ENCODE assay signal across 9 mouse cellular contexts in the genomic region with DNA sequence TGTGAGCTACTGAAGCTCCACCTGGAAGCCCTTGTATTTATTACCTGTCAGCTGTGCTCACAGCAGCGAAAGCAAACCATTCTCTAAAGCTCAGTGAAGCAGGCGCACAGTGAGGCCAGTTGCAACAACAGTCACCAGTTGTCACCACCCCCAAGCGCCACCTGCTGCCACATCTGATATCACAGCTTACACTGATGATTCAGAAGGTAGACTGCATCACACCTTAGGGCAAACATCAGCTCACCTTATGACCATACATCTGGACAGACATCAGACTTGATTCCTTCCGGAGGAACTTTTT.
A peak's percentile ranks its signal among the peaks of the same experiment; 100 is the strongest.
DNase-seq lines count a peak whose midpoint lies in the region; ATAC-seq and TF ChIP-seq lines count a peak whose summit lies in the region.
"Had no signal": no experiment of that assay in that cellular context is flagged by ENCODE, and none has a peak within 500 bp of the region (broad histone marks: within the 10 kb centered on the region; RNA-seq: fewer than 3 reads in every experiment).

No protein-coding gene starts in this region.

- H3K36me3 ChIP-seq in CH12.LX (replicated peaks in 1 of 2; ENCODE audit: control insufficient read depth in 1 of 2, insufficient read depth in 1 of 2, low read length in 1 of 2): no peaks in the 10 kb centered on the region
- H3K36me3 ChIP-seq in intestine, embryonic 15.5 days: no peaks in the 10 kb centered on the region
- H3K36me3 ChIP-seq in liver, embryonic 14.5 days (replicated peaks; ENCODE audit: control insufficient read depth, insufficient read depth, low read depth): no peaks in the 10 kb centered on the region
- H3K36me3 ChIP-seq: embryonic facial prominence, embryonic 12.5 days had no signal

- peak; percentile 85 for TF ChIP-seq RAD21 in CH12.LX (IDR thresholded peaks at IDR 0.05; ENCODE audit: low read depth, low read length)

- H3K4me1 ChIP-seq in CH12.LX (ENCODE audit: control insufficient read depth in 1 of 2, insufficient read depth in 2 of 2): peaks cover 0 to 14% of the 10 kb centered on the region in 2 experiments; a peak in 2 of 4 replicates
- no peaks in the 10 kb centered on the region; the same call in none of the 2 replicates for H3K4me1 ChIP-seq in intestine, embryonic 15.5 days (replicated peaks)
- peaks cover 4 to 23% of the 10 kb centered on the region in 2 experiments; a peak in 3 of 4 replicates for H3K4me1 ChIP-seq in liver, embryonic 14.5 days (replicated peaks; ENCODE audit: control insufficient read depth in 2 of 2, insufficient read depth in 2 of 2, low read length in 1 of 2)

- no peak for TF ChIP-seq POLR2A in CH12.LX (IDR thresholded peaks at IDR 0.05; ENCODE audit: low read depth, low read length)

- H3K27ac ChIP-seq in CH12.LX (ENCODE audit: insufficient read depth, low read depth): no peak overlapping the region
- no peak overlapping the region for H3K27ac ChIP-seq in intestine, embryonic 15.5 days
- H3K27ac ChIP-seq in liver, embryonic 14.5 days: no peak overlapping the region
- H3K27ac ChIP-seq: embryonic facial prominence, embryonic 12.5 days had no signal

- peak; percentile 59 to 85 for DNase-seq in heart, adult 18-20 months
- no peak for DNase-seq in heart, adult 8-10 months (ENCODE audit: low spot score)
- DNase-seq in CH12.LX (ENCODE audit: extremely low read depth): peak; percentile 50
- peak; percentile 49 for DNase-seq in c-Kit-negative CD71-positive TER-119-positive erythroid progenitor cells, embryonic 14.5 days (ENCODE audit: low read depth, low spot score)
- DNase-seq in liver, embryonic 14.5 days (ENCODE audit: low read depth in 3 of 3, low spot score in 3 of 3): peak; percentile 33 to 49 (median 37)
- peak; percentile 63 for DNase-seq in ovary, postnatal 36 days (ENCODE audit: low spot score)
- peak; percentile 45 for DNase-seq in urinary bladder, adult 2 months (ENCODE audit: low spot score)

- no peak overlapping the region for H3K4me3 ChIP-seq in CH12.LX (replicated peaks in 1 of 3; ENCODE audit: low read depth in 2 of 3, low read length in 2 of 3, poor library complexity in 1 of 3)
- no peak overlapping the region for H3K4me3 ChIP-seq in intestine, embryonic 15.5 days (replicated peaks)
- H3K4me3 ChIP-seq in liver, embryonic 14.5 days (ENCODE audit: insufficient read depth in 1 of 2, low read depth in 2 of 2, low read length in 2 of 2): no peak overlapping the region
- H3K4me3 ChIP-seq: embryonic facial prominence, embryonic 12.5 days had no signal

- H3K27me3 ChIP-seq in CH12.LX (replicated peaks): no peaks in the 10 kb centered on the region
- no peaks in the 10 kb centered on the region for H3K27me3 ChIP-seq in intestine, embryonic 15.5 days (replicated peaks)
- H3K27me3 ChIP-seq in liver, embryonic 14.5 days (ENCODE audit: control insufficient read depth, insufficient read depth, low read length): no peaks in the 10 kb centered on the region
- H3K27me3 ChIP-seq: embryonic facial prominence, embryonic 12.5 days had no signal

- no peak overlapping the region; the same call in 1 of the 2 replicates for H3K4me2 ChIP-seq in CH12.LX (ENCODE audit: insufficient read depth, low read depth, poor library complexity, severe bottlenecking)
- no peak overlapping the region for H3K4me2 ChIP-seq in intestine, embryonic 15.5 days (replicated peaks)
- H3K4me2 ChIP-seq in liver, embryonic 14.5 days (ENCODE audit: low read depth): peak overlapping the region; percentile 8; the same call in 1 of the 2 replicates
- H3K4me2 ChIP-seq: embryonic facial prominence, embryonic 12.5 days had no signal

- in situ Hi-C loops in CH12.LX (cut with MboI; ENCODE audit: low pct_ligation_motif_present, low pct_unique_long_range_greater_than_20kb, low sequenced_read_pairs): loop anchor here (10.0 kb wide), 1 partner anchor 136 kb away; no protein-coding TSS in a partner anchor

- peak in 1 of 2 experiments; percentile 87; a peak in 2 of 4 replicates for TF ChIP-seq CTCF in CH12.LX (conservative IDR thresholded peaks at IDR 0.05 in 1 of 2, IDR thresholded peaks at IDR 0.05 in 1 of 2; ENCODE audit: low read depth in 2 of 2, low read length in 2 of 2)
- peak; percentile 95 for TF ChIP-seq CTCF in liver, embryonic 14.5 days (IDR thresholded peaks at IDR 0.05; ENCODE audit: low read depth)

- no peaks in the 10 kb centered on the region for H3K9me3 ChIP-seq in CH12.LX (replicated peaks; ENCODE audit: low read length)
- H3K9me3 ChIP-seq in intestine, embryonic 15.5 days: no peaks in the 10 kb centered on the region
- H3K9me3 ChIP-seq in liver, embryonic 14.5 days (ENCODE audit: control insufficient read depth, low read length): no peaks in the 10 kb centered on the region
- H3K9me3 ChIP-seq: embryonic facial prominence, embryonic 12.5 days had no signal

- H3K79me2 ChIP-seq in CH12.LX (replicated peaks; ENCODE audit: control insufficient read depth, extremely low read depth, insufficient read depth, poor library complexity, severe bottlenecking): no peaks in the 10 kb centered on the region

- dilution Hi-C loops in CH12.LX (cut with MboI; ENCODE audit: extremely low pct_ligation_motif_present, extremely low pct_unique_long_range_greater_than_20kb, low sequenced_read_pairs): no loop called here

- WGBS in intestine, embryonic 15.5 days: 45% methylated on average over 4 of the region's 4 CpGs
- WGBS in liver, embryonic 14.5 days (ENCODE audit: insufficient replicate concordance): 45% methylated on average over 4 of the region's 4 CpGs

- TF ChIP-seq EP300 in CH12.LX (IDR thresholded peaks at IDR 0.05; ENCODE audit: low read length): no peak
- TF ChIP-seq EP300 in liver, embryonic 14.5 days (IDR thresholded peaks at IDR 0.05; ENCODE audit: low read depth): no peak; the same call in 1 of the 2 replicates

- no peak overlapping the region for H3K9ac ChIP-seq in CH12.LX (ENCODE audit: insufficient read depth, low read depth)
- H3K9ac ChIP-seq in intestine, embryonic 15.5 days: no peak overlapping the region
- H3K9ac ChIP-seq in liver, embryonic 14.5 days (replicated peaks): no peak overlapping the region
- H3K9ac ChIP-seq: embryonic facial prominence, embryonic 12.5 days had no signal

- peak; percentile 62 for ATAC-seq in intestine, embryonic 15.5 days
- ATAC-seq in liver, embryonic 14.5 days (ENCODE audit: insufficient read depth): peak; percentile 29; the same call in 1 of the 2 replicates

TF ChIP-seq in CH12.LX, 34 proteins besides CTCF, POLR2A, EP300 and RAD21:
- TF ChIP-seq NRF1 (IDR thresholded peaks at IDR 0.05; ENCODE audit: low read depth, low read length) (0 out of 2 replicates have a peak, but pooled peaks have one; percentile 11), SMC3 (IDR thresholded peaks at IDR 0.05; ENCODE audit: low read depth, low read length) (peak; percentile 97), KAT2A (IDR thresholded peaks at IDR 0.05; ENCODE audit: insufficient replicate concordance, low read length) (no peak), ZC3H11A (IDR thresholded peaks at IDR 0.05; ENCODE audit: low read depth, low read length) (peak; percentile 79), NELFE (IDR thresholded peaks at IDR 0.05; ENCODE audit: low read depth, low read length) (peak; percentile 25; the same call in 1 of the 2 replicates), ZNF384 (IDR thresholded peaks at IDR 0.05; ENCODE audit: low read depth, low read length) (peak; percentile 45), MAX (IDR thresholded peaks at IDR 0.05; ENCODE audit: low read length) (0 out of 2 replicates have a peak, but pooled peaks have one; percentile 13), IRF4 (IDR thresholded peaks at IDR 0.05; ENCODE audit: low read depth, low read length) (0 out of 2 replicates have a peak, but pooled peaks have one; percentile 36), MEF2A (IDR thresholded peaks at IDR 0.05; ENCODE audit: borderline replicate concordance, low read depth, low read length) (no peak), ZKSCAN1 (IDR thresholded peaks at IDR 0.05; ENCODE audit: borderline replicate concordance, low read depth, low read length) (peak; percentile 94)
